Mouse (Mus musculus) lung, embryonic 16.5 days (tissue): ENCODE measurements around the gene Smim1. TPM values are rescaled to one million over a fixed set of nuclear protein-coding genes. Genes with fewer than 3 reads are reported as not detected.
A peak's percentile ranks its signal among the peaks of the same experiment; 100 is the strongest.

Experiments
- ATAC-seq: fragments of 200-750 bp; cut with Nextera tagmentation; 2 replicates; pipeline ENCODE4 v1.8.0; 2017; ENCODE audit warnings: low read depth, mild to moderate bottlenecking, moderate library complexity
- H3K27ac ChIP-seq: fragments of 300-500 bp; sonication (generic); 2 replicates; pipeline ENCODE4 v1.5.1; 2014; ENCODE audit warnings: mild to moderate bottlenecking, control low read depth, low read length
- H3K27me3 ChIP-seq: fragments of 300-500 bp; sonication (generic); 2 replicates; pipeline ENCODE4 v1.6.1; 2014; ENCODE audit warnings: low read depth, low read length, mixed read lengths; ENCODE audit not compliant: control insufficient read depth, insufficient read depth
- H3K36me3 ChIP-seq: fragments of 300-500 bp; sonication (generic); 2 replicates; pipeline ENCODE4 v1.6.1; 2014; ENCODE audit warnings: low read length; ENCODE audit not compliant: control insufficient read depth, insufficient read depth
- H3K4me1 ChIP-seq: fragments of 300-500 bp; sonication (generic); replicated peaks from 2 replicates; pipeline ENCODE4 v1.6.1; 2014; ENCODE audit warnings: low read length, mixed read lengths; ENCODE audit not compliant: control insufficient read depth, insufficient read depth
- H3K4me2 ChIP-seq: fragments of 300-500 bp; sonication (generic); 2 replicates; pipeline ENCODE4 v1.6.1; 2014; ENCODE audit warnings: low read depth, low read length, control low read depth
- H3K4me3 ChIP-seq: fragments of 300-500 bp; sonication (generic); 2 replicates; pipeline ENCODE4 v1.5.1; 2014; ENCODE audit warnings: mild to moderate bottlenecking, low read length, control low read depth
- H3K9ac ChIP-seq: fragments of 300-500 bp; sonication (generic); 2 replicates; pipeline ENCODE4 v1.6.1; 2014; ENCODE audit warnings: low read length, control low read depth
- H3K9me3 ChIP-seq: fragments of 300-500 bp; sonication (generic); 2 replicates; pipeline ENCODE4 v1.6.1; 2016; ENCODE audit warnings: low read length; ENCODE audit not compliant: control insufficient read depth
- WGBS: fragments of 180-500 bp; shearing (Covaris S2); extraction: QIAGEN DNeasy Blood & Tissue Kit; methylation state at CpG from one replicate; pipeline ENCODE4 v1.1.7; 2014; 5-methylcytosine and 5-hydroxymethylcytosine counted together
- polyA plus RNA-seq: library from polyadenylated mRNA; unstranded; fragments of >200 nt; fragmentation: Nextera tagmentation; extraction: Ambion mirVana; gene quantifications from 2 replicates; pipeline ENCODE4 v1.2.1, GENCODE M21; 2015

Gene Smim1
- polyA plus RNA-seq, 1 experiment from 2014 or later, result 42.5 TPM

- H3K4me1 ChIP-seq, result no peaks in the 10 kb centered on the region
- no peak overlapping the region for H3K4me3 ChIP-seq
- H3K27me3 ChIP-seq, result no peaks in the 10 kb centered on the region
- H3K36me3 ChIP-seq, result no peaks in the 10 kb centered on the region
- no peak overlapping the region for H3K9ac ChIP-seq
- 57% methylated on average over 4 of the region's 4 CpGs for WGBS
- H3K9me3 ChIP-seq, result no peaks in the 10 kb centered on the region
- H3K4me2 ChIP-seq, result no peak overlapping the region
- no peak overlapping the region for H3K27ac ChIP-seq
- ATAC-seq, result no peak
These were observed 27.0 kb upstream of the Smim1 start for GRCm38 (mm10) chr4:154053065-154053464.

DNA sequence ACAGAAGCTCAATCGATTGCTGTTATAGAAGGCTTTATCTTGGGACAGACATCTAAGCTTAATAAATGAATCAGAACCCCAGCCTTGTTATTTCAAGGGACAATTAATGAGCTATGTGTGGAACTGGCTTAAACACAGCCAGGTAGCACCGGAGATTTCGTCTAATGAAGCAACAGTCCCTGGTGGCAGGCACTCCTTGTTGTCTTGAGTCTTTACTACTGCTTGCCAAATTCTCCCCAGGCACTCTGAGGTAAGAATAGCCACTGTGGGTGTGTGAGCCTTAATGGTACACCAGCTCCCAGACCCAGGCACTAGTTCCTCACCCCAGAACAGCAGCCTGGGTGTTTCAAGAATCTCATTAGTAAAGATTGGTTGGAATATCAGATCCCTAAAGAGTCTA is 25.4 kb upstream of the Smim1 start:
- no peaks in the 10 kb centered on the region for H3K9me3 ChIP-seq
- WGBS, result 87% methylated on average over 3 of the region's 3 CpGs
- H3K4me2 ChIP-seq, result no peak overlapping the region
- H3K9ac ChIP-seq, result no peak overlapping the region
- no peak for ATAC-seq
- H3K27ac ChIP-seq, result no peak overlapping the region
- no peaks in the 10 kb centered on the region for H3K4me1 ChIP-seq
- H3K36me3 ChIP-seq, result no peaks in the 10 kb centered on the region
- H3K27me3 ChIP-seq, result no peaks in the 10 kb centered on the region
- H3K4me3 ChIP-seq, result no peak overlapping the region

GRCm38 (mm10) chr4:154045837-154046236 is 19.8 kb upstream of the Smim1 start:
- H3K4me2 ChIP-seq, result no peak overlapping the region
- WGBS, result 67% methylated on average over 5 of the region's 5 CpGs

DNA sequence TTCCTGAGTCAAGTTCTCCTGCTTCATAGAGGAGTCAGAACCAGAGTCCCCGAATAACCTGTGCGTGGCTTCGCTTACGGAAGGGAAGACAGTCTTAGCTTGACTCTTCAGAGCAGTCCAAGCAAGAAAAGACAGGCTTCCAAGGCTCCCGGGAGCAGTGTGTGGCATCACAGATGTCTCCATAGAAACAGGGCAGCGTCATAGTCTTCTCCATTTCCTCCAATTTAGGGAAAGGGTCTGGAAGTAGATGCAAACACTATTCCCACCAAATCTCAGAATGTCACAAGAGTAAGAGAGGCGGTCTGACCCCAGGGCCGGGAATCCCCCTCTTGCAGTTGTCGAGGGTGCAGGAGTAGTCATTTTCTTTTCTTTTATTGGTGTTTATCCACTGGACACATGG is 16.5 kb upstream of the Smim1 start, which contains the start of gene Ccdc27:
Ccdc27 (minus strand) TSS at position 101 of the 400 bp plus-strand sequence.
- no peaks in the 10 kb centered on the region for H3K9me3 ChIP-seq
- ATAC-seq, result no peak

More at GRCm38 (mm10) chr4:154045837-154046236, 19.8 kb upstream of the Smim1 start:
- Histone ChIP-seq H3K4me3 (no peak overlapping the region), H3K27ac (no peak overlapping the region), H3K4me1 (no peaks in the 10 kb centered on the region), H3K9ac (no peak overlapping the region), H3K27me3 (no peaks in the 10 kb centered on the region), H3K36me3 (no peaks in the 10 kb centered on the region), H3K9me3 (no peaks in the 10 kb centered on the region)
- ATAC-seq, result no peak

DNA sequence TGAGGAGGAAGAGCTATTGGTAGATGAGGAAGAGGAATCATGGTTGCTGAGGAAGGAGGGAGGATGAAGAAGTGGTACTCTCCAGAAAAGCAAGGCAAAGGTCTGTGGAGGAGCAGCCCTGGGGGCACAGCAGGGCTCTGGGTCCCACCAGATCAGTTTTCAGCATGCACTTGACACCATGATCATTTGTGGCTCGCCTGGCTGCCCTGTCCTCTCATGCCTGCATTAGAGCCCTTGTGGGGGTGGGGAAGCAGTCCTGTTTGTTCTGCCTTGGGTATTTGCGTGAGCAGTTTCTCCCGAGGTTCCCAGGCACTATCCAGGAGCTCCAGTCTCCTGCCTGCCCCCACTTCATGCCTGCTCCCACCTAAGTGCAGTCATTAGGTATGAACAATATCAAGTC is 11.1 kb upstream of the Smim1 start:
- ATAC-seq, result no peak
- H3K4me2 ChIP-seq, result no peak overlapping the region

More for the DNA sequence above, 16.5 kb upstream of the Smim1 start, which contains the start of gene Ccdc27:
- no peak within 1 kb of the TSS for H3K4me3 ChIP-seq
- H3K36me3 ChIP-seq, result no peaks in the 10 kb centered on the region
- no peak within 1 kb of the TSS for H3K9ac ChIP-seq
- no peak within 1 kb of the TSS for H3K4me2 ChIP-seq
- H3K27ac ChIP-seq, result no peak within 1 kb of the TSS
- WGBS, result 77% methylated on average over 9 of the region's 9 CpGs
- no peaks in the 10 kb centered on the region for H3K4me1 ChIP-seq
- H3K27me3 ChIP-seq, result no peaks in the 10 kb centered on the region

DNA sequence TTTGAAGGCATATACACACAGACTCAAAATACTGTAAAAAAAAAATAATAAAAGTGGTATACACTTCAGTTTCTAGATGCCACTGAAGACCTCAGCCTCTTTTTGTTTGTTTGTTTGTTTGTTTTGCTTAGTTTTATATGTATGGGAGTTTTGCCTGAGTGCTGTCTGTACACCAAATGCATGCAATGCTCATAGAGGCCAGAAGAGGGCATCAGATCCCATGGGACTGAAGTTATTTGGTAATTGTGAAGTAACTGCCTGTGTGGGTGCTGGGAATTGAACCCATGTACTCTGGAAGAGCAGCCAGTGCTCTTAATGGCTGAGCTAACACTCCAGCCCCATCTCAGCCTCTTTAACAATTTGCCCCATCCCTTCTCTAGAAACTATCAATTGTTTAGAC is 2.6 kb upstream of the Smim1 start:
- H3K4me3 ChIP-seq, result no peak overlapping the region
- no peak for ATAC-seq
- no peaks in the 10 kb centered on the region for H3K36me3 ChIP-seq
- no peak overlapping the region for H3K4me2 ChIP-seq
- peaks cover 12% of the 10 kb centered on the region for H3K4me1 ChIP-seq
- no peak overlapping the region for H3K27ac ChIP-seq
- H3K27me3 ChIP-seq, result peaks cover 2% of the 10 kb centered on the region; the same call in 1 of the 2 replicates
- H3K9ac ChIP-seq, result no peak overlapping the region
- H3K9me3 ChIP-seq, result no peaks in the 10 kb centered on the region

More for the DNA sequence above, 11.1 kb upstream of the Smim1 start:
- Histone ChIP-seq H3K4me1 (no peaks in the 10 kb centered on the region), H3K27me3 (no peaks in the 10 kb centered on the region), H3K9me3 (no peaks in the 10 kb centered on the region), H3K27ac (no peak overlapping the region), H3K9ac (no peak overlapping the region), H3K4me3 (no peak overlapping the region), H3K36me3 (no peaks in the 10 kb centered on the region)
- 36% methylated on average over 3 of the region's 3 CpGs for WGBS

- H3K4me1 ChIP-seq, result peaks cover 12% of the 10 kb centered on the region
- no peak overlapping the region for H3K9ac ChIP-seq
- WGBS, result 62% methylated on average over 7 of the region's 7 CpGs
- no peak overlapping the region for H3K4me3 ChIP-seq
- H3K9me3 ChIP-seq, result no peaks in the 10 kb centered on the region
- H3K4me2 ChIP-seq, result no peak overlapping the region
- peaks cover 2% of the 10 kb centered on the region; the same call in 1 of the 2 replicates for H3K27me3 ChIP-seq
- H3K27ac ChIP-seq, result no peak overlapping the region
- no peak for ATAC-seq
- no peaks in the 10 kb centered on the region for H3K36me3 ChIP-seq
These were observed 2.0 kb upstream of the Smim1 start for GRCm38 (mm10) chr4:154028066-154028465.

- Histone ChIP-seq H3K4me1 (peaks cover 12% of the 10 kb centered on the region), H3K4me2 (peak overlapping the region; percentile 79), H3K9ac (no peak overlapping the region), H3K9me3 (no peaks in the 10 kb centered on the region), H3K4me3 (peak overlapping the region; percentile 53), H3K36me3 (peaks cover 3% of the 10 kb centered on the region; the same call in 1 of the 2 replicates), H3K27ac (no peak overlapping the region), H3K27me3 (peaks cover 2% of the 10 kb centered on the region; the same call in 1 of the 2 replicates)
- ATAC-seq, result no peak
- WGBS, result 30% methylated on average over 2 of the region's 2 CpGs
These were observed 371 bp upstream of the Smim1 start for GRCm38 (mm10) chr4:154026441-154026761.

GRCm38 (mm10) chr4:154024729-154025521 is 1.1 kb downstream of the Smim1 start:
- no peak for ATAC-seq
- Histone ChIP-seq H3K27ac (peak overlapping the region; percentile 15; the same call in 1 of the 2 replicates), H3K27me3 (peaks cover 2% of the 10 kb centered on the region; the same call in 1 of the 2 replicates), H3K9me3 (no peaks in the 10 kb centered on the region), H3K4me2 (peak overlapping the region; percentile 79), H3K9ac (peak overlapping the region; percentile 57), H3K4me1 (peaks cover 12% of the 10 kb centered on the region), H3K4me3 (peak overlapping the region; percentile 53), H3K36me3 (peaks cover 14% of the 10 kb centered on the region)
- 21% methylated on average over 17 of the region's 17 CpGs for WGBS
